Mouse (Mus musculus): ENCODE measurements around the gene Chtop. TPM values are rescaled to one million over a fixed set of nuclear protein-coding genes. Genes with fewer than 3 reads are reported as not detected.

The Chtop gene
- polyA plus RNA-seq, 1 experiment from 2014 or later = 154 TPM

DNA sequence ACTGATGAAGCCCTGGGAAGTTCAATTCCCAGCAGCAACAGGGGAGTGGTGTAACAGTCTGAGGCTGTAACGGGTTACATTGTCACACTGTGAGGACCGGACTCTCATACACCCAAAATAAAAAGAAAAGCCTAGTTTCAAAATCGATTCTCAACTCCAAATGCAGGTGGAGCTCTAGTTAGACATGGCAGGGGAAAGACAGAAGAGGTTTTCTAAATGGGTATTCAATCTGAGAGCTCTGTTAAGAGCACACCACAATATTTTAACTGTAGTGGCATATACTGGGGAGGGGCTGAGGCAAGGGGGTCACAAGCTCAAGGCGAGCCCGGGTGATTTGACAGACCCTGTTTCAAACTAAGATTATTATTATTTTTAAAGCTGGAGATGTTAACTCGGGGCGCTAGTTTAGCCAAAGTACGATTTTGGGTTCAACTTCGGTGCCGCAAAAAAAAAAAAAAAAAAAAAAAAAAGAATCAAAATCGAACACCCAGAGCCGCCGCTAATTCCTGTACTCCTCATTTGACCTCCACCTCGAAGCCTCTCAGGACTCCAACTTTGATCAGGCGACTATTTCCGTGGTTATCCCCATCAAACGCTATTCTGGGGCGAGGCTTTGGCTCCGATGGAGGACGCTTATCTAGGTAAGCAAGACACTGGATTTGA is 880 bp downstream of the Chtop start:
- no peaks in the 10 kb centered on the region for H3K9me3 ChIP-seq
- H3K9ac ChIP-seq = peak overlapping the region; percentile 99
- ATAC-seq (ENCODE audit: borderline replicate concordance, extremely low read depth, low FRiP score, low TSS enrichment) = no peak
- H3K27me3 ChIP-seq = no peaks in the 10 kb centered on the region
- peaks cover 41% of the 10 kb centered on the region for H3K36me3 ChIP-seq
- peaks cover 27% of the 10 kb centered on the region for H3K4me1 ChIP-seq
- peak overlapping the region; percentile 97 for H3K4me3 ChIP-seq
- peak overlapping the region; percentile 94 for H3K27ac ChIP-seq
- WGBS = 2% methylated on average over 20 of the region's 20 CpGs
- peak overlapping the region; percentile 68 for H3K4me2 ChIP-seq

GRCm38 (mm10) chr3:90506362-90506761 is 2.9 kb downstream of the Chtop start:
- Histone ChIP-seq H3K36me3 (peaks cover 61% of the 10 kb centered on the region), H3K4me1 (peaks cover 25% of the 10 kb centered on the region), H3K27ac (no peak overlapping the region), H3K4me2 (no peak overlapping the region), H3K4me3 (no peak overlapping the region), H3K9ac (no peak overlapping the region), H3K9me3 (no peaks in the 10 kb centered on the region), H3K27me3 (no peaks in the 10 kb centered on the region)
- no peak for ATAC-seq (ENCODE audit: borderline replicate concordance, extremely low read depth, low FRiP score, low TSS enrichment)
- WGBS = 64% methylated on average over 3 of the region's 3 CpGs

DNA sequence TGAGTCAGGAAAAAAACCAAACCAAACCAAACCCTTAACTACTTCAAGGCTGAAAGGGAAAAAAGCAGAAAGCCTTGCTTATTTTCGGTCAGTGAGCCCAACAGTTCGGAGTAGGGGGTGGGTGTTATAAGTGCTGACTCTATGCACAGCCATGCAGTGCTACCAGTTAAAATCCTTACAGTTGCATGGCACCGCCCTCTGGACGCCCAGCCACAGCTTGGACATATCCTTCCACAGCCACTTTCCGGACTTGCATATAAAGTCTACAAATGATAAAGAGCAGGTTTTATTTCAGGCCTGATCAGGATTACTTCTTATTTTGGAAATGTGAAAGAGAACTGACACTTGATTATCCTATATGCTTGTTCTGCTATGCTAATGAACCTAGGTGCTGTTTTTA is 4.1 kb downstream of the Chtop start:
- Histone ChIP-seq H3K4me1 (peaks cover 25% of the 10 kb centered on the region), H3K27me3 (no peaks in the 10 kb centered on the region), H3K4me3 (no peak overlapping the region), H3K9ac (no peak overlapping the region), H3K27ac (no peak overlapping the region), H3K9me3 (no peaks in the 10 kb centered on the region), H3K36me3 (peaks cover 69% of the 10 kb centered on the region), H3K4me2 (no peak overlapping the region)
- no peak for ATAC-seq (ENCODE audit: borderline replicate concordance, extremely low read depth, low FRiP score, low TSS enrichment)
- WGBS = 85% methylated on average over 5 of the region's 5 CpGs

- no peak overlapping the region for H3K4me3 ChIP-seq
- ATAC-seq (ENCODE audit: borderline replicate concordance, extremely low read depth, low FRiP score, low TSS enrichment) = no peak
- H3K4me1 ChIP-seq = peaks cover 25% of the 10 kb centered on the region
- no peaks in the 10 kb centered on the region for H3K9me3 ChIP-seq
- no peak overlapping the region for H3K27ac ChIP-seq
- H3K27me3 ChIP-seq = no peaks in the 10 kb centered on the region
- no peak overlapping the region for H3K4me2 ChIP-seq
- peaks cover 86% of the 10 kb centered on the region for H3K36me3 ChIP-seq
- H3K9ac ChIP-seq = no peak overlapping the region
- WGBS = 52% methylated on average over 4 of the region's 4 CpGs
Observed at GRCm38 (mm10) chr3:90503444-90503843, 5.9 kb downstream of the Chtop start.

DNA sequence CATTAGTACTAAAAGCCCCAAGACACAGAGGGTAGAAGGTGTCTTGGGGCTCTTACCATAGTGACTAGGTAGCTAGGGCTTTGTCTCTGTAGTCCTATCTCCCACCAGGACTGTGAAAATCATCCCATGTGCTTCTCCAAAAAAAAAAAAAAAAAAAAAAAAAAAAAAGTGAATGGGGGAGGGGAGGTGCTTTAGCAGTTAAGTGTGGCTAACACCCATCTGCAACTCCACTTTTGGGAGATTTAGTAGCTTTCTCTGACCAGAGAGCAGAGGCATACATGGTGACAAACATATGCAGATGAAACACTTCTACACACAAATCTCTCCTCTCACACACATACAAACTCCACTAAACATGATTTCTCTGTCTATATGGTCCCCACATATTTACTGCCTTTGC is 11.7 kb downstream of the Chtop start:
- H3K9ac ChIP-seq = no peak overlapping the region
- H3K36me3 ChIP-seq = peaks cover 64% of the 10 kb centered on the region
- H3K27me3 ChIP-seq = no peaks in the 10 kb centered on the region
- H3K4me1 ChIP-seq = no peaks in the 10 kb centered on the region
- no peak overlapping the region for H3K4me3 ChIP-seq
- H3K27ac ChIP-seq = no peak overlapping the region
- H3K9me3 ChIP-seq = no peaks in the 10 kb centered on the region
- ATAC-seq (ENCODE audit: borderline replicate concordance, extremely low read depth, low FRiP score, low TSS enrichment) = no peak
- H3K4me2 ChIP-seq = no peak overlapping the region

DNA sequence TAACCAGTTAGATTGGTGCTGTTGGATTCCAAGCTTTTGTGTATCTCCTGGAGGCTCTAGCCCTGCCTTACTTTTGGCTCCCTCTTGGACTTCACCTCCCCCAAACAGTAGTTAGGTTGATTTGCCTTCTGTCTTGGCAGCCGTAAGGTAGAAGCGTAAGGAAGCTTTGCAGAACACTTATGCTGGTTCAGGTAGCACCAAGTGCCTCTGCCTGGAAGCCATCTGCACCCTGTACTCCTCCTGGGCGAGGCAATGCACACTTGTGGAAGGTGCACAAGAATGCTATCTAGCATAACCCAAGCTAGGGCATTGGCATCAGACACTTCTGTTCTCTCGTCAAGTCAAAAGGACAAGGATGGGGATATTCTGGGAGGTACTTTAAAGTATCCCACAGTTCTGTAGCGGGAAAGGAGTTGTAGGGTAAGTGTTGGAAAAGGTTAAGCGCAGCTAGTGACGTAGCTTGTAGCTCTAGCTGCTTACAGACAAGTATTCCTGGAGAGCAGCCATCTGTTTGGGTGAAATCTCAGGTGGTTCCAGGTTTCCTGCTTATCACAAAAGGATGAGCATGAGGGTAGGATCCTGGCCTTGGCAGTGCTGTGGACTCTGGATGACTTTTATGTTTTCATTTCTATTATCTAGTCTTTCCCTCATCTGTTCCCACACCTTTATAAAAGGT is 13.3 kb downstream of the Chtop start:
- Histone ChIP-seq H3K9me3 (no peaks in the 10 kb centered on the region), H3K4me2 (no peak overlapping the region), H3K4me3 (no peak overlapping the region), H3K36me3 (peaks cover 49% of the 10 kb centered on the region), H3K27ac (no peak overlapping the region), H3K4me1 (no peaks in the 10 kb centered on the region), H3K27me3 (no peaks in the 10 kb centered on the region), H3K9ac (no peak overlapping the region)
- ATAC-seq (ENCODE audit: borderline replicate concordance, extremely low read depth, low FRiP score, low TSS enrichment) = no peak
- 82% methylated on average over 7 of the region's 7 CpGs for WGBS

DNA sequence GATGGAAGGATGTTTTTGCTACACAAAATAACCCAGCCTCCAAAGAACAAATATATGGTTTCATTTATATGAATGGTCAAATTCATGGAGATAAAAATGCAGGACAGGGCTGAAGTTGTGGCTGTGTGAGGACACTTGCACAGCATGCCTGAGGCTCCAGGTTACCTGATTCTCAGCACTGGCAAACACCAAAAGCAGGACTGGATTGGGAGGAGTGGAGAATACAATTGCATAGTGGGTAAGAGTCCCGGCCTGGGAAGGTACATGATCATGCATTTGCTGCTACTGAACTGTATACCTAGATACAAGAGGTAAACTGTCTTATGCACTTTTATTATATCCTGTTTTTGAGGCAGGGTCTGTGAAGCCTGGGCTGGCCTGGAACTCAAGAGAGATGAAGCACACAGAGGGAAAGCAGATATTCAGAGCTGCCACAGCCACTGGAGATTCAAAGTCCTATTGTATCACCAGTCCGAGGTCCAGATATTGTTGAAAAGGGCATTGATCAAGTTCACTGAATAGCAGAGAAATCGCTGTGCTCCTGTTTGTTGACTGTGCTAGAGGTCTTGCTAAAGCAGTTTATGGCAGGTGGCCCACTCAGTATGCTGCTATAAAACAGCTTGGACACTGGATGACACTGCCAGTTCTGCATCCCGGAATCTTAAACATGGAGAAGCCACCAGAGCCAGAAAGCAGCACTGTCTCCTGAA is 15.3 kb downstream of the Chtop start:
- no peak overlapping the region for H3K4me3 ChIP-seq
- peaks cover 9% of the 10 kb centered on the region for H3K4me1 ChIP-seq
- H3K4me2 ChIP-seq = no peak overlapping the region
- H3K36me3 ChIP-seq = peaks cover 36% of the 10 kb centered on the region
- no peaks in the 10 kb centered on the region for H3K9me3 ChIP-seq
- no peaks in the 10 kb centered on the region for H3K27me3 ChIP-seq
- H3K9ac ChIP-seq = no peak overlapping the region
- 49% methylated on average over 4 of the region's 4 CpGs for WGBS
- ATAC-seq (ENCODE audit: borderline replicate concordance, extremely low read depth, low FRiP score, low TSS enrichment) = no peak
- H3K27ac ChIP-seq = peak overlapping the region; percentile 32; the same call in 1 of the 2 replicates

DNA sequence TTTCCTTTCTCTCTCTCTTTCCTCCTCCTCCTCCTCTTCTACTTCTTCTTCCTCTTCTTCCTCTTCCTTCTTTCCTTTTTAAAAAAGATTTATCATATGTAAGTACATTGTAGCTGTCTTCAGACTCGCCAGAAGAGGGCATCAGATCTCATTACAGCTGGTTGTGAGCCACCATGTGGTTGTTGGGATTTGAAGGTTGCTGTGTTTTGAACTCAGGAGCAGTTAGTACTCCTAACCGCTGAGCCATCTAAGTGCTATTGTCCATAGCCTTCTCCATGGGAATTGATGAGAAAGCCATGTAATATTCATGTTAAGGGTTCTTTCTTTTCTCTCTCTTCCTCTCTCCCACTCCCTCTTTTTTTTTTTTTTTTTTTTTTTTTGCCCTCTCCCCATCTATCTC is 17.9 kb downstream of the Chtop start:
- H3K4me2 ChIP-seq = no peak overlapping the region
- ATAC-seq (ENCODE audit: borderline replicate concordance, extremely low read depth, low FRiP score, low TSS enrichment) = no peak
- no peaks in the 10 kb centered on the region for H3K27me3 ChIP-seq
- peaks cover 35% of the 10 kb centered on the region for H3K36me3 ChIP-seq
- no peak overlapping the region for H3K9ac ChIP-seq
- H3K9me3 ChIP-seq = no peaks in the 10 kb centered on the region
- 41% methylated on average over 2 of the region's 2 CpGs for WGBS
- H3K27ac ChIP-seq = no peak overlapping the region
- peaks cover 9% of the 10 kb centered on the region for H3K4me1 ChIP-seq
- H3K4me3 ChIP-seq = no peak overlapping the region

- Histone ChIP-seq H3K4me2 (peak within 1 kb of the TSS; percentile 67), H3K9me3 (no peaks in the 10 kb centered on the region), H3K4me3 (peak within 1 kb of the TSS; percentile 93), H3K27ac (peak within 1 kb of the TSS; percentile 94), H3K36me3 (peaks cover 37% of the 10 kb centered on the region), H3K9ac (peak within 1 kb of the TSS; percentile 78), H3K27me3 (no peaks in the 10 kb centered on the region), H3K4me1 (peaks cover 9% of the 10 kb centered on the region)
- ATAC-seq (ENCODE audit: borderline replicate concordance, extremely low read depth, low FRiP score, low TSS enrichment) = peak; percentile 99
- WGBS = under 1% methylated on average over 37 of the region's 37 CpGs
Observed at GRCm38 (mm10) chr3:90490696-90491256, 18.5 kb downstream of the Chtop start, which contains the start of gene Snapin. Gene Snapin (minus strand): TSS chr3:90491033.

- Histone ChIP-seq H3K27me3 (no peaks in the 10 kb centered on the region), H3K27ac (no peak overlapping the region), H3K9ac (no peak overlapping the region), H3K9me3 (no peaks in the 10 kb centered on the region), H3K36me3 (peaks cover 54% of the 10 kb centered on the region), H3K4me1 (peaks cover 9% of the 10 kb centered on the region), H3K4me3 (no peak overlapping the region), H3K4me2 (no peak overlapping the region)
- ATAC-seq (ENCODE audit: borderline replicate concordance, extremely low read depth, low FRiP score, low TSS enrichment) = no peak
- WGBS = 74% methylated on average over 6 of the region's 6 CpGs
Observed at GRCm38 (mm10) chr3:90488576-90488975, 20.7 kb downstream of the Chtop start.

GRCm38 (mm10) chr3:90486998-90487397 is 22.3 kb downstream of the Chtop start:
- H3K9me3 ChIP-seq = no peaks in the 10 kb centered on the region
- WGBS = 72% methylated on average over 5 of the region's 5 CpGs
- H3K4me1 ChIP-seq = peaks cover 9% of the 10 kb centered on the region
- H3K27me3 ChIP-seq = no peaks in the 10 kb centered on the region
- no peak for ATAC-seq (ENCODE audit: borderline replicate concordance, extremely low read depth, low FRiP score, low TSS enrichment)
- H3K9ac ChIP-seq = no peak overlapping the region
- no peak overlapping the region for H3K4me3 ChIP-seq
- H3K27ac ChIP-seq = no peak overlapping the region
- H3K4me2 ChIP-seq = no peak overlapping the region
- H3K36me3 ChIP-seq = peaks cover 69% of the 10 kb centered on the region

Data from lung, embryonic 15.5 days (tissue).